Mouse (Mus musculus) E14TG2a.4 (cell line): ENCODE measurements around the gene Col6a6.

Source experiments
- H3K27me3 ChIP-seq: 2 replicates; pipeline ENCODE4 v1.6.1; 2014; ENCODE audit warnings: low read length, control low read depth; ENCODE audit not compliant: insufficient read depth
- H3K36me3 ChIP-seq: 2 replicates; pipeline ENCODE4 v1.6.1; 2014; ENCODE audit warnings: low read length, control low read depth; ENCODE audit not compliant: insufficient read depth
- H3K4me1 ChIP-seq: replicated peaks from 2 replicates; pipeline ENCODE4 v1.6.1; 2014; ENCODE audit warnings: low read depth, low read length, control low read depth
- H3K4me3 ChIP-seq: replicated peaks from 2 replicates; pipeline ENCODE4 v1.5.1; 2014; ENCODE audit warnings: mild to moderate bottlenecking, low read length
- H3K9me3 ChIP-seq: 2 replicates; pipeline ENCODE4 v1.6.1; 2014; ENCODE audit warnings: low read length, control low read depth
- CTCF ChIP-seq: conservative IDR thresholded peaks from 2 replicates; pipeline ENCODE4 v1.5.1; 2014; ENCODE audit warnings: low read length
- NANOG ChIP-seq: IDR thresholded peaks from 2 replicates; pipeline ENCODE4 v1.6.1; 2014; ENCODE audit warnings: borderline replicate concordance, low read length, mixed read lengths
- POU5F1 ChIP-seq: IDR thresholded peaks from 2 replicates; pipeline ENCODE4 v1.6.1; 2014; ENCODE audit warnings: low read length, borderline replicate concordance

The Col6a6 gene

DNA sequence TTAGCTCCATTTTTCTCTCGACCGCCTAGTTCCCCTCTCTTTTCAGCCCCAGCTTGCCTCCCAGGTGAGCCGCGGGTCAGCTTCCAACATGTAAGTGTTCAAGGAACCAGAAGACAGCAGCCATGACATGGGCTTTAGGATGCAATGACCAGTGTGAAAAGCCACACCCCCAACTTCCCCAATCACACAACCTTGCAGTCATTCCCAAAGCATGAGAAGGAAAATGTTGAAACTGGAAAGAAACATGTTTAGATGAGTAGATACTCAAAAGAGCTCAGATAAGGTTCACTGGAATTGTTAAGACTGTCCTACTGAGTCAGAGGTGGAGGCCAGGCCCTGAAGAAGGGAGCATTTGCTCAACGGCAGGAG is 11.2 kb upstream of the Col6a6 start:
- Histone ChIP-seq H3K27me3 (no peaks in the 10 kb centered on the region), H3K9me3 (peaks cover 54% of the 10 kb centered on the region), H3K4me3 (no peak overlapping the region), H3K4me1 (no peaks in the 10 kb centered on the region; the same call in none of the 2 replicates), H3K36me3 (no peaks in the 10 kb centered on the region)
- TF ChIP-seq NANOG (no peak), POU5F1 (no peak), CTCF (no peak)

DNA sequence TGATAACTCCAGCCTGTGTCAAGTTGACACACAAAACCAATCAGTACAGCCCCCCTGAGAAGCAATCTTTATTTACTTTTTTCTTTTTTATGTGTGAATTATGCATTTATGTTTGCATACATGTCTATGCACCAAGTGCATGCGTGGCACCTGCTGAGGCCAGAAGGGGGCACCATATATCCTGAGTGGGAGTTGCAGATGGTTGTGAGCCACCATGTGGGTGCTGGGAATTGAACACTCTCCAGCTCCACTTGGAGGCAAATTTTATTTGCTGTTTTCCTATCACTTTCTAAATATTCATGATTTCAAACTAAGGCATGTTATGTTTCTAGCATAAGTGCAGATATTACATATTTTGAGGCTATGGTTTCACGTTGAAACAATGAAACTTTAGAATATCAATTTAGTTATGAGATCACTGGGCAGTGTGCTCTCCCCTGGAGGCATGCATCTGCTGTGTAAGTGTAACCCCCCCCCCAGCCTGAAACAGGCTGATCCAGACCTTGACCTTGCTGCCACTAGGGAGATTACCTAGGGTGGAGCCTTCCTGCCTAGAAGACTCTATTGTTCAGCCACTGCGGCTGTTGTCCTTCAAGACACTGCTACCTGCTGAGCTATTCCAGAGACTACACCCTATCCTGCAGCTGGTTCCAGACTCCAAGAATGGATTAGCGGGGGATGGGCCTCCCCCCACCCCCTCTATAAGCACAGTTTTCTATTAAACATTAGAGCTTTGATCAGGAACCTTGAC is 10.6 kb upstream of the Col6a6 start:
- peaks cover 54% of the 10 kb centered on the region for H3K9me3 ChIP-seq
- no peaks in the 10 kb centered on the region for H3K27me3 ChIP-seq
- no peaks in the 10 kb centered on the region; the same call in none of the 2 replicates for H3K4me1 ChIP-seq
- H3K4me3 ChIP-seq = no peak overlapping the region
- no peaks in the 10 kb centered on the region for H3K36me3 ChIP-seq
- TF ChIP-seq POU5F1 (no peak), NANOG (0 out of 2 replicates have a peak, but pooled peaks have one; percentile 6), CTCF (peak; percentile 15; the same call in 1 of the 2 replicates)

DNA sequence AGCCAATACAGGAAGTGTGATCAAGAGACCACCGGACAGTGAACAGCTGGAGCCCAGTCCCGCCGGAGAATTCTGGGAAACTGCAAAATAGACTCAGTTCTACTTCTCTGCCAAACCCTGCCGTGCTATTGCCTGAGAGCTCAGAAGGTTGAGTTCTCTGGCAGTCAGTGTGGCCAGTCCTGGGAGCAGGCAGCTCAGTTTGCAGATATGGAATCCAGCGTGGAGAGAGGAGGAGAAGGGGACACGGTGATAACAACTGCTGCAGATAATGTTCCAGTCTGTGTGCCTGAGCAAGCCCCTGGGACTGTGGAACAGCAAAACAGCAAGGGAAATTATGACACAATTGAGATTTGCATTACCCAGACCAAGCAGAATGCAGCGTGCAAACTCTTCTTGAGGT is 7.6 kb upstream of the Col6a6 start:
- H3K36me3 ChIP-seq = no peaks in the 10 kb centered on the region
- no peaks in the 10 kb centered on the region; the same call in none of the 2 replicates for H3K4me1 ChIP-seq
- no peak for TF ChIP-seq POU5F1
- no peak for TF ChIP-seq CTCF
- no peak for TF ChIP-seq NANOG
- H3K27me3 ChIP-seq = no peaks in the 10 kb centered on the region
- no peak overlapping the region for H3K4me3 ChIP-seq
- peaks cover 32% of the 10 kb centered on the region for H3K9me3 ChIP-seq

DNA sequence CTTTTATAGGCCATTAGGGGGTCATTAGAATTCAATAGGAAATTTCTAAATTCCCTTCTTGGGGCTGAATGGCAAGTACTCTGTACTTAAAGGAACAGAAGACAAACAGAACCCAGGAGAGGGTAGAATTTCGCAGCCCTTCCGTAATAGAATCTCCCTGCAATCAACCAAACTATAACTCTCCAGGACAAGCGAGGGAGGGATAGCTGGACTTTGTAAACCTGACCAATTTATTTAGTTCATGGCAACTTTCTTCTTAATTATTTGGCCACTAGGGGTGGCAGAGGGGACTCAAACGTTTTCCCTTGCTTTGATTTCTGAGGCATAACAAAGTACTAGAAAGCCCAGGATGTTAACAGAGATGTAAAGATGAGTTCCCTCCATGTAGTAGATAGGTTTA is 6.8 kb upstream of the Col6a6 start:
- no peak for TF ChIP-seq CTCF
- no peak for TF ChIP-seq POU5F1
- TF ChIP-seq NANOG = no peak
- Histone ChIP-seq H3K36me3 (no peaks in the 10 kb centered on the region), H3K4me1 (no peaks in the 10 kb centered on the region; the same call in 1 of the 2 replicates), H3K9me3 (peaks cover 25% of the 10 kb centered on the region), H3K4me3 (no peak overlapping the region), H3K27me3 (peaks cover 5% of the 10 kb centered on the region; the same call in 1 of the 2 replicates)

DNA sequence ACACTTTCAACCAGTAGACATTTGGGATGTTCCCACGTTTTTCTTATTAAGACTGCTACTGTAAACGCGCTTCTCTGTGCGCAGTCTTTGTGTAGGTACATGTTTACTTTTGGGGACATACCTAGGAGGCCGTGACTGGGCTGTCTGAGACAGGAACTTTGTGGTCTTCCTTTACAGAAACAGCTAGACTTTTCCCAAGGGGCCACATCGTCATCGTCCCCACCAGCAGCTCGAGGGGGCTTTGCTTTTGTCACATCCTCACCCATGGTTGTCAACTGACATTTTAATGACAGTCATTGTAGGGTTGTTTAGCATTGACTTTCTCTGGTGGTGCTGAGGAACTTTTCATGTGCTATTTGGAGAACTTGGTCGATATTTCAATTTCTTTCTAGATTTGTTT is 3.3 kb upstream of the Col6a6 start:
- TF ChIP-seq CTCF = no peak
- no peak for TF ChIP-seq NANOG
- TF ChIP-seq POU5F1 = no peak
- H3K4me3 ChIP-seq = no peak overlapping the region

DNA sequence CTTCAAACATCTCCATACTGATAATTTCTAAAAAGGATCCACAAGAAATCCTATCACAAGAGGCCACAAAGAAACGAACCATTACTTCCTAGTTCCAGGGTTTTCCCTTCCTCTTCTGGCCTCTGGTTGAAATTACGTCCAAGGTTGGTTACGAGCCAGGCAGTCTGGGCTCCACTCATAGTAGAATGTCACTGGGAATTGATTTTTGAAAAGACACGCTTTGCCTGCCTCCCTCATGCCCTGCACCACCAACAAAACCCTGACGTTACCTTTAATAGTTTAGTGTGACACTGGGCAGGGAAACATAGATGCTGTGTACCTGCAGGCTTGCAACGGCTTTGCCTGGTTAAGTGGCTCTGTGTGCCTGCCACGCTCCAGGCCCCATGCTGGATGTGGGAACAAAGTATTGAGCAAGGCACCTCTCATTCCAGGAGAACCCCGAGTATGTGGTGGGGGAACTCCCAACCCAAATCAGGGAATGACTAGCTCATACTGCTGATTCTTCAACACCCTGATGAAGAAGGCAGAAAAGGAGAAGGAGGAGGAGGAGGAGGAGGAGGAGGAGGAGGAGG is 798 bp downstream of the Col6a6 start:
- peaks cover 38% of the 10 kb centered on the region for H3K27me3 ChIP-seq
- no peak for TF ChIP-seq CTCF
- no peak for TF ChIP-seq POU5F1
- no peak for TF ChIP-seq NANOG
- H3K4me1 ChIP-seq = peaks cover 12% of the 10 kb centered on the region
- no peak overlapping the region for H3K4me3 ChIP-seq
- no peaks in the 10 kb centered on the region for H3K9me3 ChIP-seq
- H3K36me3 ChIP-seq = no peaks in the 10 kb centered on the region

More for the DNA sequence above, 3.3 kb upstream of the Col6a6 start:
- Histone ChIP-seq H3K36me3 (no peaks in the 10 kb centered on the region), H3K4me1 (peaks cover 12% of the 10 kb centered on the region), H3K27me3 (peaks cover 36% of the 10 kb centered on the region), H3K9me3 (peaks cover 10% of the 10 kb centered on the region)

DNA sequence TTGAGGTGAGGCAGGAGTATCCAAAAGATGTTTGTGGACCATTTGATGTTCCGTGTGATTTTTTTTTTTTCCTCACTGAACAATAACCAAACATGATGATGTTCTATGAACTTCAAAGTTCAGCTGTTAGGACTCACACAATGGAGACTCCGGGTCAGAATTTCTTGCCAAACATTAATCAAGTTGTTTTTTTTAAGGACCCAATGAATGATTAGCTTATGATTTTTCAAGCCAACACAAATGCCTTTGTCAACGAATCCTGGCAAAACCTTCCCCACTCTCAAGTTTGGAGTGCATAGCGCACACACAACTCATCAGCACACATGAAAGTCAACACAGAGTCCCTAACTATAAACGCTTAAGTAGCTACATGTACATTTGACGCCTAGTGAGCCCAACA is 7.2 kb downstream of the Col6a6 start:
- H3K27me3 ChIP-seq = peaks cover 13% of the 10 kb centered on the region
- H3K9me3 ChIP-seq = 0 out of 2 replicates have a peak, but pooled peaks cover 6% of the 10 kb centered on the region
- TF ChIP-seq NANOG = no peak
- TF ChIP-seq POU5F1 = no peak
- TF ChIP-seq CTCF = no peak
- H3K4me3 ChIP-seq = no peak overlapping the region
- H3K4me1 ChIP-seq = no peaks in the 10 kb centered on the region
- H3K36me3 ChIP-seq = no peaks in the 10 kb centered on the region

DNA sequence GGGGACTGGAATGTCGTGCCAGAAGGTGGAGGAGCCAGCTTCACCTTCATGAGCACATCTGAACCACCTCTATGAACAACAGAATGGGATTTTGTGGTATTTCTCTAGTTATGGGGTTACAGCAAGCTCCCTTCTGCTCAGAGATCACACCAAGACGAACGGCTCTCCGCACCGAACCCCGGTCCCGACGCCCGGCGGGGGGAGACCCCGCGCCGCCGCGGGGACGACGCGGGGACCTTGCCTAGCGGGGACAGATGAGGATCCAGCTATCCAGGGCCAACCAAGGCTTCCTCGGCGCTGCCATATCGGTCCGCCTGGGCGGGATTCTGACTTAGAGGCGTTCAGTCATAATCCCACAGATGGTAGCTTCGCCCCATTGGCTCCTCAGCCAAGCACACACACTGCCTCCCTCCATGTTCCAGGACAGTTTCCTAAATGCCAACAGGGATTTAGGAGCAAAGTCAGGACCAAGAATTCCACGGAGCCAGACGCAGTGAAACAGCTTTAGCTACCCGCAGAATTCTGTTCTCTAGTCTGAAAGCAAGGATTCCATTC is 8.7 kb downstream of the Col6a6 start:
- Histone ChIP-seq H3K27me3 (peaks cover 13% of the 10 kb centered on the region), H3K4me1 (no peaks in the 10 kb centered on the region), H3K36me3 (no peaks in the 10 kb centered on the region), H3K4me3 (no peak overlapping the region), H3K9me3 (0 out of 2 replicates have a peak, but pooled peaks cover 6% of the 10 kb centered on the region)
- no peak for TF ChIP-seq POU5F1
- TF ChIP-seq CTCF = no peak
- no peak for TF ChIP-seq NANOG

DNA sequence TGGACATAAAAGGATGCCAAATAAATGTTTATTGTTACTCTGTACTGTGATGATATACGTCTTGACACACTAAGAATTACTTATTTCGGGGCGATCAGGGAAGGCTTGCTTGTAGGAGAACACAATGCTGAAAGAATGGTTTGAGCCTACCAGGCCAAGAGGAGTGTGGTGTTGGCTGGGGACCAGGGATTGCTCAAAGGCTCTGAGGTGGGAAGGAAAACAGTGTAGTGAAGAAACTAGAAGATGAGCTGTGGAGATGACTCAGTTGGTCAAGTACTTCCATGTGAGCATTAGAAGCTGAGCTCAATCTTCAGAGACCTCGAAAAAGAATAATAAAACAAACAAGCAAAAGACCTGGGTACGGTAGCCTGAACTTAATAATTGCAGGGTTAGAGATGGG is 13.5 kb downstream of the Col6a6 start:
- Histone ChIP-seq H3K9me3 (0 out of 2 replicates have a peak, but pooled peaks cover 6% of the 10 kb centered on the region), H3K27me3 (peaks cover 5% of the 10 kb centered on the region), H3K4me3 (no peak overlapping the region), H3K4me1 (0 out of 2 replicates have a peak, but pooled peaks cover 2% of the 10 kb centered on the region), H3K36me3 (no peaks in the 10 kb centered on the region)
- TF ChIP-seq NANOG = no peak
- no peak for TF ChIP-seq CTCF
- TF ChIP-seq POU5F1 = no peak
